Mouse (Mus musculus) liver, embryonic 15.5 days (tissue): ENCODE data around the gene A830031A19Rik. TPM values are rescaled to one million over a fixed set of nuclear protein-coding genes. Genes with fewer than 3 reads are reported as not detected.

Experiments
- ATAC-seq: fragments of 200-750 bp; cut with Nextera tagmentation; 2 replicates; pipeline ENCODE4 v1.8.0; 2017; ENCODE audit warnings: moderate number of reproducible peaks, mild to moderate bottlenecking, moderate library complexity; ENCODE audit not compliant: insufficient read depth
- H3K27ac ChIP-seq: fragments of 300-500 bp; sonication (generic); replicated peaks from 2 replicates; pipeline ENCODE4 v1.5.1; 2015; ENCODE audit warnings: mild to moderate bottlenecking, inconsistent platforms
- H3K27me3 ChIP-seq: fragments of 300-500 bp; sonication (generic); 2 replicates; pipeline ENCODE4 v1.6.1; 2015; ENCODE audit warnings: mild to moderate bottlenecking, inconsistent platforms
- H3K36me3 ChIP-seq: fragments of 300-500 bp; sonication (generic); replicated peaks from 2 replicates; pipeline ENCODE4 v1.6.1; 2015; ENCODE audit warnings: moderate library complexity, mild to moderate bottlenecking, inconsistent platforms
- H3K4me1 ChIP-seq: fragments of 300-500 bp; sonication (generic); replicated peaks from 2 replicates; pipeline ENCODE4 v1.6.1; 2015; ENCODE audit warnings: inconsistent platforms
- H3K4me2 ChIP-seq: fragments of 300-500 bp; sonication (generic); 2 replicates; pipeline ENCODE4 v1.6.1; 2015; ENCODE audit warnings: moderate library complexity, mild to moderate bottlenecking, inconsistent platforms
- H3K4me3 ChIP-seq: fragments of 300-500 bp; sonication (generic); replicated peaks from 2 replicates; pipeline ENCODE4 v1.5.1; 2015; ENCODE audit warnings: mild to moderate bottlenecking, inconsistent platforms
- H3K9ac ChIP-seq: fragments of 300-500 bp; sonication (generic); 2 replicates; pipeline ENCODE4 v1.6.1; 2015; ENCODE audit warnings: moderate library complexity, mild to moderate bottlenecking, inconsistent platforms
- H3K9me3 ChIP-seq: fragments of 300-500 bp; sonication (generic); replicated peaks from 2 replicates; pipeline ENCODE4 v1.6.1; 2016; ENCODE audit warnings: inconsistent platforms
- WGBS: fragments of 180-500 bp; shearing (Covaris S2); methylation state at CpG from one replicate; pipeline ENCODE4 v1.1.7; 2015; ENCODE audit warnings: mixed read lengths; ENCODE audit not compliant: insufficient replicate concordance; 5-methylcytosine and 5-hydroxymethylcytosine counted together
- polyA plus RNA-seq: library from polyadenylated mRNA; unstranded; fragments of >200 nt; fragmentation: Nextera tagmentation; extraction: Ambion mirVana; gene quantifications from 2 replicates; pipeline ENCODE4 v1.2.1, GENCODE M21; 2015

A830031A19Rik gene
- not detected in 2 replicates for polyA plus RNA-seq

GRCm38 (mm10) chr11:24074634-24075104, at the start of gene A830031A19Rik:
A830031A19Rik (minus strand) TSS chr11:24075054.
- H3K36me3 ChIP-seq: no peaks in the 10 kb centered on the region
- WGBS: 0% methylated on average over 11 of the region's 11 CpGs
- peak within 1 kb of the TSS; percentile 83 for H3K27ac ChIP-seq
- no peak for ATAC-seq
- peaks cover 61% of the 10 kb centered on the region for H3K27me3 ChIP-seq
- H3K4me2 ChIP-seq: peak within 1 kb of the TSS; percentile 97
- H3K9me3 ChIP-seq: no peaks in the 10 kb centered on the region
- peak within 1 kb of the TSS; percentile 71 for H3K9ac ChIP-seq
- peaks cover 52% of the 10 kb centered on the region for H3K4me1 ChIP-seq
- peak within 1 kb of the TSS; percentile 74 for H3K4me3 ChIP-seq

GRCm38 (mm10) chr11:24123991-24124390, 49.1 kb upstream of the A830031A19Rik start:
- Histone ChIP-seq H3K27ac (peak overlapping the region; percentile 25), H3K4me3 (no peak overlapping the region), H3K36me3 (peaks cover 21% of the 10 kb centered on the region), H3K4me2 (no peak overlapping the region), H3K9ac (no peak overlapping the region), H3K4me1 (peaks cover 97% of the 10 kb centered on the region), H3K9me3 (no peaks in the 10 kb centered on the region), H3K27me3 (no peaks in the 10 kb centered on the region)
- ATAC-seq: no peak
- 30% methylated on average over 2 of the region's 2 CpGs for WGBS

- Histone ChIP-seq H3K27me3 (no peaks in the 10 kb centered on the region), H3K36me3 (peaks cover 29% of the 10 kb centered on the region), H3K9ac (no peak overlapping the region), H3K9me3 (no peaks in the 10 kb centered on the region), H3K27ac (peak overlapping the region; percentile 25), H3K4me2 (no peak overlapping the region), H3K4me3 (no peak overlapping the region), H3K4me1 (peaks cover 96% of the 10 kb centered on the region)
- no peak for ATAC-seq
- WGBS: 50% methylated on average over 7 of the region's 7 CpGs
Observed at GRCm38 (mm10) chr11:24122899-24123298, 48.0 kb upstream of the A830031A19Rik start.

GRCm38 (mm10) chr11:24121136-24121535, 46.3 kb upstream of the A830031A19Rik start:
- Histone ChIP-seq H3K9me3 (no peaks in the 10 kb centered on the region), H3K4me2 (no peak overlapping the region), H3K27me3 (no peaks in the 10 kb centered on the region), H3K27ac (peak overlapping the region; percentile 33; the same call in 1 of the 2 replicates), H3K9ac (no peak overlapping the region), H3K4me3 (no peak overlapping the region), H3K4me1 (peaks cover 93% of the 10 kb centered on the region), H3K36me3 (peaks cover 33% of the 10 kb centered on the region)
- WGBS: 66% methylated on average over 9 of the region's 9 CpGs
- no peak for ATAC-seq

GRCm38 (mm10) chr11:24116582-24117318, 41.9 kb upstream of the A830031A19Rik start:
- Histone ChIP-seq H3K9ac (no peak overlapping the region), H3K4me2 (no peak overlapping the region), H3K4me1 (peaks cover 90% of the 10 kb centered on the region), H3K9me3 (no peaks in the 10 kb centered on the region), H3K36me3 (peaks cover 57% of the 10 kb centered on the region), H3K27me3 (no peaks in the 10 kb centered on the region), H3K4me3 (no peak overlapping the region), H3K27ac (peak overlapping the region; percentile 38)
- ATAC-seq: no peak
- WGBS: 58% methylated on average over 7 of the region's 7 CpGs

GRCm38 (mm10) chr11:24116041-24116440, 41.2 kb upstream of the A830031A19Rik start:
- peaks cover 57% of the 10 kb centered on the region for H3K36me3 ChIP-seq
- no peak overlapping the region for H3K9ac ChIP-seq
- 79% methylated on average over 2 of the region's 2 CpGs for WGBS
- H3K4me1 ChIP-seq: peaks cover 86% of the 10 kb centered on the region
- no peak for ATAC-seq
- no peak overlapping the region; the same call in 1 of the 2 replicates for H3K27ac ChIP-seq
- H3K4me2 ChIP-seq: no peak overlapping the region
- H3K9me3 ChIP-seq: no peaks in the 10 kb centered on the region
- no peak overlapping the region for H3K4me3 ChIP-seq
- no peaks in the 10 kb centered on the region for H3K27me3 ChIP-seq

GRCm38 (mm10) chr11:24115017-24115752, 40.3 kb upstream of the A830031A19Rik start:
- H3K4me2 ChIP-seq: no peak overlapping the region
- peaks cover 55% of the 10 kb centered on the region for H3K36me3 ChIP-seq
- H3K4me1 ChIP-seq: peaks cover 80% of the 10 kb centered on the region
- no peak overlapping the region for H3K9ac ChIP-seq
- 54% methylated on average over 12 of the region's 12 CpGs for WGBS
- no peaks in the 10 kb centered on the region for H3K27me3 ChIP-seq
- ATAC-seq: peak; percentile 54
- peak overlapping the region; percentile 48 for H3K27ac ChIP-seq
- H3K9me3 ChIP-seq: no peaks in the 10 kb centered on the region
- no peak overlapping the region for H3K4me3 ChIP-seq

GRCm38 (mm10) chr11:24111720-24112119, 36.9 kb upstream of the A830031A19Rik start:
- Histone ChIP-seq H3K36me3 (peaks cover 26% of the 10 kb centered on the region), H3K9ac (no peak overlapping the region), H3K4me2 (no peak overlapping the region), H3K27me3 (no peaks in the 10 kb centered on the region), H3K4me3 (no peak overlapping the region), H3K9me3 (no peaks in the 10 kb centered on the region), H3K4me1 (peaks cover 71% of the 10 kb centered on the region), H3K27ac (no peak overlapping the region)
- ATAC-seq: no peak
- WGBS: 44% methylated on average over 6 of the region's 6 CpGs

- H3K27me3 ChIP-seq: no peaks in the 10 kb centered on the region
- no peak overlapping the region for H3K9ac ChIP-seq
- no peak overlapping the region for H3K27ac ChIP-seq
- H3K36me3 ChIP-seq: peaks cover 24% of the 10 kb centered on the region; the same call in 1 of the 2 replicates
- WGBS: 70% methylated on average over 2 of the region's 2 CpGs
- no peak for ATAC-seq
- H3K9me3 ChIP-seq: no peaks in the 10 kb centered on the region
- H3K4me2 ChIP-seq: no peak overlapping the region
- H3K4me1 ChIP-seq: peaks cover 62% of the 10 kb centered on the region
- no peak overlapping the region for H3K4me3 ChIP-seq
Observed at GRCm38 (mm10) chr11:24110113-24110512, 35.3 kb upstream of the A830031A19Rik start.

- no peak overlapping the region for H3K4me3 ChIP-seq
- no peaks in the 10 kb centered on the region for H3K27me3 ChIP-seq
- H3K4me1 ChIP-seq: peaks cover 55% of the 10 kb centered on the region
- WGBS: 30% methylated on average over 3 of the region's 3 CpGs
- H3K9me3 ChIP-seq: no peaks in the 10 kb centered on the region
- peaks cover 18% of the 10 kb centered on the region; the same call in 1 of the 2 replicates for H3K36me3 ChIP-seq
- ATAC-seq: no peak
- no peak overlapping the region for H3K4me2 ChIP-seq
- H3K9ac ChIP-seq: no peak overlapping the region
- H3K27ac ChIP-seq: no peak overlapping the region
Observed at GRCm38 (mm10) chr11:24109388-24109787, 34.5 kb upstream of the A830031A19Rik start.

- no peak overlapping the region for H3K9ac ChIP-seq
- H3K27me3 ChIP-seq: no peaks in the 10 kb centered on the region
- no peak overlapping the region for H3K4me3 ChIP-seq
- peaks cover 14% of the 10 kb centered on the region; the same call in 1 of the 2 replicates for H3K36me3 ChIP-seq
- no peaks in the 10 kb centered on the region for H3K9me3 ChIP-seq
- H3K27ac ChIP-seq: no peak overlapping the region
- no peak overlapping the region for H3K4me2 ChIP-seq
- 58% methylated on average over 3 of the region's 3 CpGs for WGBS
- ATAC-seq: no peak
- peaks cover 51% of the 10 kb centered on the region for H3K4me1 ChIP-seq
Observed at GRCm38 (mm10) chr11:24108974-24109373, 34.1 kb upstream of the A830031A19Rik start.
